Mouse (Mus musculus) G1E (cell line): Measurements from ENCODE around the gene Man2a1. TPM values are rescaled to one million over a fixed set of nuclear protein-coding genes. Genes with fewer than 3 reads are reported as not detected.

Experiments
- ATAC-seq: 2 replicates; pipeline ENCODE4 v1.8.0; 2016; ENCODE audit warnings: mild to moderate bottlenecking; ENCODE audit not compliant: insufficient number of reproducible peaks, poor library complexity, low FRiP score, severe bottlenecking; ENCODE audit errors: extremely low read depth
- DNase-seq: peaks from one replicate; pipeline ENCODE4 v3.0.0; 2012; ENCODE audit warnings: low spot score
- H3K27me3 ChIP-seq: 2 replicates; pipeline ENCODE4 v1.6.1; 2012; ENCODE audit warnings: mild to moderate bottlenecking, low read length, inconsistent platforms; ENCODE audit not compliant: insufficient read depth
- H3K36me3 ChIP-seq: replicated peaks from 2 replicates; pipeline ENCODE3; 2012; ENCODE audit warnings: mild to moderate bottlenecking, inconsistent platforms
- H3K4me1 ChIP-seq: 2 replicates; pipeline ENCODE4 v1.6.1; 2012; ENCODE audit warnings: low read depth, low read length, inconsistent platforms, mixed read lengths; ENCODE audit not compliant: insufficient read depth
- H3K4me3 ChIP-seq: 2 replicates; pipeline ENCODE4 v1.5.1; 2012; ENCODE audit warnings: low read depth, mild to moderate bottlenecking, inconsistent platforms, low read length, moderate library complexity, mixed read lengths
- H3K9me3 ChIP-seq: replicated peaks from 2 replicates; pipeline ENCODE4 v1.6.1; 2012; ENCODE audit warnings: inconsistent platforms
- CTCF ChIP-seq: IDR thresholded peaks from 2 replicates; pipeline ENCODE4 v1.5.1; 2012; ENCODE audit warnings: low read depth, low read length, inconsistent platforms, mixed read lengths
- GATA1 ChIP-seq: IDR thresholded peaks from 2 replicates; pipeline ENCODE4 v1.6.1; 2012; ENCODE audit warnings: borderline replicate concordance, low read length, inconsistent platforms, mixed read lengths
- GATA2 ChIP-seq: IDR thresholded peaks from 2 replicates; pipeline ENCODE4 v1.6.1; 2012; ENCODE audit warnings: low read depth, low read length, inconsistent platforms, borderline replicate concordance
- POLR2AphosphoS5 ChIP-seq: IDR thresholded peaks from 2 replicates; pipeline ENCODE4 v1.6.1; 2012; ENCODE audit warnings: low read depth, low read length, inconsistent platforms; ENCODE audit not compliant: insufficient replicate concordance
- TAL1 ChIP-seq: conservative IDR thresholded peaks from 2 replicates; pipeline ENCODE4 v1.6.1; 2012; ENCODE audit warnings: low read depth, low read length, inconsistent platforms, mixed read lengths
- polyA plus RNA-seq: library from polyadenylated mRNA; stranded (reverse); fragments of >175 nt; gene quantifications from 2 replicates; pipeline ENCODE4 v1.2.3, GENCODE M21; 2012
- total RNA-seq, 2 experiments: library from RNA; stranded (forward) in 1 of 2; stranded (reverse) in 1 of 2; fragments of 200-1000 nt in 1 of 2; fragments of >200 nt in 1 of 2; fragmentation: Nextera tagmentation in 1 of 2; gene quantifications; 2 replicates each; pipeline ENCODE4 v1.2.3; 2014 to 2017

Gene Man2a1
- total and polyA plus RNA-seq, 3 experiments, result not detected

- ATAC-seq, result no peak
- Histone ChIP-seq H3K36me3 (no peaks in the 10 kb centered on the region), H3K4me1 (no peaks in the 10 kb centered on the region), H3K9me3 (peaks cover 36% of the 10 kb centered on the region), H3K27me3 (no peaks in the 10 kb centered on the region), H3K4me3 (no peak overlapping the region)
- TF ChIP-seq CTCF, result no peak
- TF ChIP-seq GATA2, result no peak
- no peak for TF ChIP-seq TAL1
- TF ChIP-seq POLR2AphosphoS5, result no peak
- no peak for TF ChIP-seq GATA1
- no peak for DNase-seq
These were observed 28.3 kb downstream of the Man2a1 start for GRCm38 (mm10) chr17:64628796-64629195.

GRCm38 (mm10) chr17:64629486-64629885 lies 28.9 kb downstream of the Man2a1 start:
- ATAC-seq (no peak), DNase-seq (no peak)
- Histone ChIP-seq H3K27me3 (no peaks in the 10 kb centered on the region), H3K36me3 (no peaks in the 10 kb centered on the region), H3K4me1 (no peaks in the 10 kb centered on the region), H3K9me3 (peaks cover 32% of the 10 kb centered on the region), H3K4me3 (no peak overlapping the region)
- TF ChIP-seq GATA1 (no peak), GATA2 (no peak), TAL1 (no peak), POLR2AphosphoS5 (no peak), CTCF (no peak)

- Histone ChIP-seq H3K4me1 (no peaks in the 10 kb centered on the region), H3K36me3 (no peaks in the 10 kb centered on the region), H3K27me3 (no peaks in the 10 kb centered on the region), H3K9me3 (peaks cover 34% of the 10 kb centered on the region), H3K4me3 (no peak overlapping the region)
- no peak for TF ChIP-seq CTCF
- TF ChIP-seq GATA2, result no peak
- TF ChIP-seq GATA1, result no peak
- no peak for TF ChIP-seq TAL1
- TF ChIP-seq POLR2AphosphoS5, result no peak
- ATAC-seq (no peak), DNase-seq (no peak)
These were observed 30.0 kb downstream of the Man2a1 start for GRCm38 (mm10) chr17:64630506-64630905.

GRCm38 (mm10) chr17:64637868-64638537 lies 37.5 kb downstream of the Man2a1 start:
- DNase-seq (no peak), ATAC-seq (no peak)
- no peak overlapping the region for H3K4me3 ChIP-seq
- TF ChIP-seq CTCF, result no peak
- TF ChIP-seq TAL1, result no peak
- TF ChIP-seq GATA2, result no peak
- TF ChIP-seq GATA1, result no peak
- no peak for TF ChIP-seq POLR2AphosphoS5
- H3K36me3 ChIP-seq, result no peaks in the 10 kb centered on the region
- H3K4me1 ChIP-seq, result no peaks in the 10 kb centered on the region
- H3K27me3 ChIP-seq, result no peaks in the 10 kb centered on the region
- H3K9me3 ChIP-seq, result peaks cover 37% of the 10 kb centered on the region

GRCm38 (mm10) chr17:64641376-64641775 lies 40.8 kb downstream of the Man2a1 start:
- Histone ChIP-seq H3K36me3 (no peaks in the 10 kb centered on the region), H3K27me3 (no peaks in the 10 kb centered on the region), H3K9me3 (peaks cover 43% of the 10 kb centered on the region), H3K4me1 (no peaks in the 10 kb centered on the region), H3K4me3 (no peak overlapping the region)
- TF ChIP-seq POLR2AphosphoS5, result no peak
- no peak for TF ChIP-seq CTCF
- TF ChIP-seq GATA2, result no peak
- no peak for TF ChIP-seq TAL1
- TF ChIP-seq GATA1, result no peak
- DNase-seq, result no peak
- ATAC-seq, result no peak

- no peaks in the 10 kb centered on the region for H3K36me3 ChIP-seq
- DNase-seq (no peak), ATAC-seq (no peak)
- H3K4me1 ChIP-seq, result no peaks in the 10 kb centered on the region
- TF ChIP-seq GATA1 (no peak), CTCF (no peak), TAL1 (no peak), GATA2 (no peak), POLR2AphosphoS5 (no peak)
- H3K27me3 ChIP-seq, result no peaks in the 10 kb centered on the region
- peaks cover 44% of the 10 kb centered on the region for H3K9me3 ChIP-seq
- no peak overlapping the region for H3K4me3 ChIP-seq
These were observed 43.1 kb downstream of the Man2a1 start for GRCm38 (mm10) chr17:64643644-64644043.
